Mouse (Mus musculus): ENCODE results near the gene Ppfibp1.
A peak's percentile ranks its signal among the peaks of the same experiment; 100 is the strongest.
"Not testable (repeated sequence)": the region's sequence is repeated elsewhere in the genome, so short reads cannot be mapped to it uniquely, and the experiment has no call there.

Gene Ppfibp1

DNA sequence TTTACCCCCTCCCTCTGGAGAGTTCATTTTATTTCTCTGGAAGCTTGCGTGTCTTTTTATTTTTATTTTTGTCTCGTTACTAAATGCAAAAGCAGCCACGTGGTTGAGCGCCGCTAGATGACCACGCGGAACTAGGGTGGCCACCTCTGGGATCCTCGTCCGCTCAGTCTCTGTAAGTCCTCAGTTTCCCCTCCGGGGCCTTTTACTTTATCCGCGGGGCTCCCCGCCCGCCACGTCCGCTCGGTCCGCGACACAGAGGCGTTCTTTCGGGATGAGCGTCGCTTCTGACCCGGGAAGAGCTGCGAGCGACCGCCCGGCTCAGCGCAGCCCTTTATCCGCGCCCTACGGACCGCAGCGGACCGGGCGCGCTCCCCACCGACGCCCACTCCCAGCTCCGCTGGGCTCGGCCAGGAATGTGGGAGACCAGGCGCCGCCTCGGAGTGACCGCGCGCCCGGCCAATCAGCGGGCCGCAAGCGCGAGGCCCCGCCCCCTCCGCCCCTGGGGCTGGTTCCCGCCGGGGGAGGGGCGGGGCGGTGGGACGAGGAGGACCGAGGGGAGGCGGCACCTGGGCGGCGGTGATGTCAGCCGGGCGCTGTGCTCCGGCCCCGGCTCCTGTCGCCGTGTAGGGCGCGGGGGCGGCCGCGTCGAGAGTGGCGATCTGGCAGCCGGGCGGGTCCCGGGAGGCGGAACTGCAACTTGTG lies at the start of gene Ppfibp1:
Gene Ppfibp1, plus strand, starts transcription at position 530 of the 702 bp plus-strand sequence.
- peak; percentile 27 to 68 for DNase-seq (ENCODE audit: low read depth in 1 of 2, low spot score in 2 of 2)

DNA sequence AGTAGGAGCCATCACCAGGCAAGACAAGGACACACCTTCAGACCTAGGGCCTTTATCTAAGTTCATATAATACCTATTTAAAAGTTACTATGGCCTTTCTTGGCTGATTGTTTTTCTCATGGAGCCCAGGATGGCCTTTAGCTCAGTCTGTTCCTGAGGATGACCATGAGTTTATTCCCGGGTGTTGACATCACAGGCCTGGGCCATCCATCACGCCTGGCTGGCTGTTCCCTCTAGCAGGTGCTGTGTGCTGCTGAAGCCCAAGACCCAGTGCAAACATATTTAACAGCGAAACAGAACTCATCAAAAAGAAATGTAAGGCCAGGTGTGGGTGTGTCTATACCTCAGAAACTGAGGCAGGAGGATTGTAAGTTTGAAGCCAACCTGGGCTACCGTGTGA lies 49.4 kb upstream of the Ppfibp1 start:
- no peak for DNase-seq (ENCODE audit: low read depth in 1 of 2, low spot score in 2 of 2)

DNA sequence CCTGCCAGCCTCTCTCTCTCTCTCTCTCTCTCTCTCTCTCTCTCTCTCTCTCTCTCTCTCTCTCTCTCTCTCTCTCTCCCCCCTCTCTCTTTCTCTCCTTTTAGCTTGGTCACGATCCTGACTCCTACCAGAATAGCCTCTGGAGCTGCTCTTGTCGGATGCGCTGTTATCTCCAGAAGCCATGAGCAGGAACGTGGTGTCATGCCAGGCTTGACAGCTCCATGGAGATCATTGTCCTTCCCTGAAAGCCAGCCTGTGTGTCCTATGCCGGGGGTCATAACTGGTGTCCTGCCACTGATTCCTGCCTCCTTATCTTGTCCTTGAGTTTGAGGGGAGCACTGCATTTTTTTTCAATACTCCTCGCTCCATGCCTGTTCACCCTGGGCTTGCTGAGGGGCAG lies 43.4 kb upstream of the Ppfibp1 start:
- DNase-seq (ENCODE audit: low read depth in 1 of 2, low spot score in 2 of 2): no peak

DNA sequence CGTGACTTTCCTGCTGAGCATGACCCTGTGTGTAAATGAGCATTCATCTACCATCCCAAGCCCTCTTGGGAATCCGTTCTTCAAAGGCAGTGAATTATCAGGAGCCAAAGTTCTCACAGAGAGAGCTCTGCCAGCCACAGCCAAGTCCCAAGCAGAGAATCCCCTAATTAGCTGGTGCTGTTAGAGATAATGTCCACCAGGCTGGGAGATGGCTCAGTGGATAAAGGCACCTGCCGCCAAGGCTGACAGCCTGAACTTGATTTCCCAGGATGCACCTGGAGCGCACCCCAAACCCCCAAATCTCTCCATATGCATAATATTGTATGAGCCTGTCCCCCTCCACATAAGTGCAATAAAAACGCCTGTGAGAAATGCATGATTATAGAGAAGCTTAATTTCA lies 42.9 kb upstream of the Ppfibp1 start:
- DNase-seq (ENCODE audit: low read depth in 1 of 2, low spot score in 2 of 2): no peak

DNA sequence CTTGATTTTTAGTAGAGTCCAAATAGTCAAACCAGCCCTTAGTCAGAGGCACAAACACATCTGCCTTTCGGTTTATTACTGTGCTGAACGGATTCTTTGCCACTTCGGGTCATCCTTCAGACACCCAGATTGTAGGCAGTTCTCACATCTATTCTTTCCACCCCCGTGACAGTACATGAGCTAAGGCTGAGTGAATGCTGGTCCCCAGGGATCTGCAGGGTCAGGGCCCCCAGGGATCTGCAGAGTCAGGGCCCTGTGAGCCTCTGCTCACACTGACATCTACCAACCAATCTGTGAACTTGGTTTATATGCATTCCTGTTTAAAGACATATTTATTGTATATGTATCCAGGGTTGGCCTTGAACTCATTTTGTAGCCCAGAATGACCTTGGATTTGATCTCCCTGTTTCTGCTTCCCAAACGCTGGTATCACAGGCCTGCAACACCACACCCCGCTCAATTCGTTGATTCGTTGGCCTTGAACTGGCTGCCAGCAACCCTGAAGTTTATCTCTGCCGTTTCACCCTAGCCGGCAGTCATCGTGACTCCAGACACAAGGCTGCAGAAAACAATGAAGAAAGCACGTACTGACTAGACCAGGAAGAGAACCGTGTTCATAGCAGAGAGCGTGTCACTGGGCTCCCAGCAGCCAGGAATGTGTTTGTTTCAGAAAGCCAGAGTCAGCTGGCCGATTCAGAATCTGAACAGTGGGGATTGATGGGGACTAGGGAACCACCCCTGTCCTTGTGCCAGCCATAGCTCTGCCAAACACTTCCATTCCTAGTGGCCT lies 42.1 kb upstream of the Ppfibp1 start:
- no peak for DNase-seq (ENCODE audit: low read depth in 1 of 2, low spot score in 2 of 2)

DNA sequence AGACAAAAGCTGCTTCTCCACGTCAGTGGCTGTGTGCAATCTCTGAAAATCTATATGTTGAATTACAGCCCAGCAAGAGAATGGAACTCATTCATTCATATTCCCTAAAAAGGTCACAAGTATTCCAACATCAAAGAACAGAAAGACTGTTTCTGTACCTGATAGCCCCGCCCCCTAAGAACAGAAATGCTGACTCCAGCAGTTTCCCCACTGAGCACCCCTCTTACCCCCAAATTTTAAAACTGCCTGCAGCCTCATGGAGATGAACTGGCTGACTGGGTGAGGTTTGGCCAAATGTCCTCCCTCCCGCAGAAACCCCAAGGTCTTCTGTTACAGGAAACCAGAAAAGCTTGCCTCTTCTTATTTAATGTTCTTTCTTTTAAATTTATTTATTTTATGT lies 40.9 kb upstream of the Ppfibp1 start:
- DNase-seq (ENCODE audit: low read depth in 1 of 2, low spot score in 2 of 2): no peak

DNA sequence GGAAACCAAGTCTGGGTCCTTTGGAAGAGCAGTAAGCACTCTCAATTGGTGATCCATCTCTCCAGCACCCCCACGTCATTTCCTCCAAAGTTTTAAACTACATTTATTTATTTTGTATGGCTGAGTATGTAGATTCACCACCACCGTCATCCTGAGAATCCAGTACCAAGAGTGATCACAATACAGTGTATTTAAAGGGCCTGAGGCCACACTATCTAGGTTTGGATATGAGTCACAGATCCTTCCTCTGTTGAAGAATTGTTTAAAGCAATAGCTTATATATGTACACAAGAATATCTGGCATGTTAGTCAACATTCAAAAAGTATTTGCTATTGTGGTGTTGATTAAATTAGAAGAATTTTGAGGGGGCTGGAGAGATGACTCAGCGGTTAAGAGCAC lies 40.0 kb upstream of the Ppfibp1 start:
- DNase-seq (ENCODE audit: low read depth in 1 of 2, low spot score in 2 of 2): no peak

DNA sequence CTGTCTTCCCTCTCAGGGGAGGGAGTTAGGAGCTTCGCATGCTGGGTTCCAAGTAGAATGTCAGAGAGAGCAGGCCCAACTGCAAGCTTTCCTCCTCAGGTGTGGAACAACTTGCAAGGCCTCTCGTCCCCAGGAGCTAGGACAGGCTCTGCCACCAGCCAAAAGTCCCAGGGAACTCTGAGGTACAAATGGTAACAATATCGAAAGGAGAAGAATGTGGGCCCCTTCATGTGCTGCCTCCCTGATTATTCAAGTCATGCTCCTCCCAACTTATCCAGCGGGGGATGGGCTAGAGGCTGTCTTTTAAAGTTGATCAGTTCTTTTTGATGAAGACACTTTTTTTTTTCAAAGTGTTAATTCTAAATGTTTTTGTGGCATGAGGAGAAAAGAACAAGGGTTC lies 38.2 kb upstream of the Ppfibp1 start, which contains the start of gene Smco2:
Gene Smco2, plus strand, starts transcription at position 55 of the 400 bp plus-strand sequence.
- no peak for DNase-seq (ENCODE audit: low read depth in 1 of 2, low spot score in 2 of 2)

DNA sequence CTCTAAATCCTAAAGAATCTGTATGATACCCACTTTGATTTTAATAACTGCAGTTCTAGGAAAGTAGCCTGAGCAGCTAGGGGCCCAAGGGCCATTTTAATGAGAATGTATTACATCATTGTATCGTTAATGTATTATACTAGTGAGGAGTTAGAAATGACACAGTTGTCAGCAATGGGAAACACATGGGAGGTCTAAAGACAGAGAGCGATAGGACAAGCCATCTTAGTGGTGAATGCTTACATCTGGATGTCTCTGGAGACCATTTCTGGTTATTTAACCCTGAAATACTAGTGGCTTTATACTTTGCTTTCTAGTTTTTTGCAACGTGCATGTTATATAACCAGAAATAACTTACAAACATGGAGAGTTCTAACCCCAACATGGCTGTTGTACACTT lies 36.4 kb upstream of the Ppfibp1 start:
- DNase-seq (ENCODE audit: low read depth in 1 of 2, low spot score in 2 of 2): no peak

DNA sequence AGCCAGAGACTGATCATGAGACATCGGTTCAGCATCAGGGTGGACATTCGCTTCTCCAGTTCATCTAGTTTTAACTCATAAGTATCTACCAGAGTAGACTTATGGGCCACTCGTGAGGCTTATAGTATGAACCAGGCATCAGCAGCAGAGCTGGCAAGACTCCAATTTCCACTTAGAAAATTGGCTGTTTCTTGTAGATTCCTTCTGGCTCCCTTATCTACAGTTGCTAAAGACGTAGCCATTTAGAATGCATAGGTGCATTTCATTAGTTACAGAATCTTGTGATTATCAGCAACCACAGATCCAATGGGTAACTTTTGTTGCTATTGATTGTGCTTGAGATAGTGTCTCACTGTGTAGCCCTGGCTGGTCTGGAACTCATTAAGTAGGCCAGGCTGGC lies 35.5 kb upstream of the Ppfibp1 start:
- no peak for DNase-seq (ENCODE audit: low read depth in 1 of 2, low spot score in 2 of 2)

DNA sequence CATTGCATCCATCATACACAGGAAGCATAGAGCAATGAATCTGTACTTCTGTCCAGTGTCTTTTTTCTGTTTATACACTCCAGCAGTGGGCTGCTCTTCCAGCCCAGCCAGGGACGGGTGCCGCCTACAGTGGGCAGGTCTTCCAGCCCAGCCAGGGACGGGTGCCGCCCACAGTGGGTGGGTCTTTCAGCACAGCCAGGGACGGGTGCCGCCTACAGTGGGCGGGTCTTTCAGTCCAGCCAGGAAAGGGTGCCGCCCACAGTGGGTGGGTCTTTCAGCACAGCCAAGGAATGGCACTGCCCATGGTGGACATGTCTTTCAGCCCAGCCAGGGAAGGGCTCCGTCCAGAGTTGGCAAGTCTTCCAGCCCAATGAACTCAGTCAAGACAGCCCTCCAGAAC lies 33.1 kb upstream of the Ppfibp1 start:
- DNase-seq (ENCODE audit: low read depth in 1 of 2, low spot score in 2 of 2): no peak

DNA sequence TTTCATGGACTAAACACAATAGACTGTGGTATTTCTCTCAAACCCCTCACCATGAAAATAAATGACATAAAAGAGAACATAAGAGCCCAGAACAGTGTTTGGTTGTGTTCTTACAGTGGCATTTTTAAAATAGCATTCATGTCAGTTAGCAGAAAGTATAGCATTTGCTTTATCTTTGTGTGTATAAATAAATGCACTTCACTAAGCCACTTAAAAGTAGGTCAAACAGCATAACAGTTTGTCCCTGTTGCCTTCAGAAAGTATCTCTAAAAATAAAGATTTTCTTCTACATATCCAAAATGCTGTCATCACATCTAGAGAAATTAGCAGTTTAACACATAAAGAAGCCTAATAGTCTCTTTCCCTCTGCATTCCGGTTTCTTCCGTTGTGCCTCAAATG lies 30.9 kb upstream of the Ppfibp1 start:
- no peak for DNase-seq (ENCODE audit: low read depth in 1 of 2, low spot score in 2 of 2)

DNA sequence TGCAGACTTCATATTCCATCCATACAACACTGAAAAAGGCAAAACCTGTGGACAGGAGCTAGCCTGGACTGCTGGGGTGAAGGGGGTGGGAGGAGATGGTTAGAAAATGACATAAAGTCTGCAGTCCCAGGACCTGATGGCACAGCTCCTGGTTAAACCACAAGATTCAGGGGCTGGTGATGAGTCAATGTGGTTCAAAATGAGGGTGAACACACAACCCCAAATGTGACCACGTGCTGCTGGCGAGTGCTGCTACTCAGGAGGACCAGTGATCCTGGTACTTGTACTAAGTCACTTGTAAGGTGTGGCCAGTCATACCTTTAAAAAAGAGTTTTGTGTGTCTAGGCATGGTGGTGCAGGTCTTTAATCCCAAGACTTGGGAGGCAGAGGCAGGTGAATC lies 25.1 kb upstream of the Ppfibp1 start:
- DNase-seq (ENCODE audit: low read depth in 1 of 2, low spot score in 2 of 2): no peak

DNA sequence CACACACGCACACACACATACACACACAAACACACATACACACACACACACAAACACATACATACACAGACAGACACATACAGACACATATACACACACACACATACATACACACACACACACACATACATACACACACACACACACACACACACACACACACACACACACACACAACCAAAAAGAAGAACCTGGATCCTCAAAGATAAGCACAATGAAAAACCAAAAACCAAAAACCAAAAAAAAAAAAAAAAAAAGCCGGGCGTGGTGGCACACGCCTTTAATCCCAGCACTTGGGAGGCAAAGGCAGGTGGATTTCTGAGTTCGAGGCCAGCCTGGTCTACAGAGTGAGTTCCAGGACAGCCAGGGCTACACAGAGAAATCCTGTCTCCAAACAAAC lies 23.9 kb upstream of the Ppfibp1 start:
- not testable (repeated sequence) for DNase-seq (ENCODE audit: low read depth in 1 of 2, low spot score in 2 of 2)

DNA sequence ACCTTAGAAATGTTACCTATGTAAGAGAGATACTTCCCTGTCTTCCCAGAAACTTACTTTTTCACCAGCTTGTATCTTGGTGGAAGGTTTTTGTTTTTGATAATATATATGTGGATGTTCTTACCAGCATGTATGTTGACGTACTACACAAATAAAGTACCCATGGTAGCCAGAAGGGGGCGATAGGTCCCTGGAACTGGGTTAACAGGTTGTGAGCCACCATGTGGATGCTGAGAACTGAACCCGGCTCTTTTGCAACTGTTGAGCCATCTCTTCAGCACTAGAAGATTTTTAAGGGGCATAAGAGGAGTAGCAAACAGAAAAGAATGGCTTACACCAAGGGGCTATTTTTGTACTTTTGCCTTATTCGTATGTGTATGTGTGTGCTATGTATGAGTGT lies 22.6 kb upstream of the Ppfibp1 start:
- no peak for DNase-seq (ENCODE audit: low read depth in 1 of 2, low spot score in 2 of 2)

DNA sequence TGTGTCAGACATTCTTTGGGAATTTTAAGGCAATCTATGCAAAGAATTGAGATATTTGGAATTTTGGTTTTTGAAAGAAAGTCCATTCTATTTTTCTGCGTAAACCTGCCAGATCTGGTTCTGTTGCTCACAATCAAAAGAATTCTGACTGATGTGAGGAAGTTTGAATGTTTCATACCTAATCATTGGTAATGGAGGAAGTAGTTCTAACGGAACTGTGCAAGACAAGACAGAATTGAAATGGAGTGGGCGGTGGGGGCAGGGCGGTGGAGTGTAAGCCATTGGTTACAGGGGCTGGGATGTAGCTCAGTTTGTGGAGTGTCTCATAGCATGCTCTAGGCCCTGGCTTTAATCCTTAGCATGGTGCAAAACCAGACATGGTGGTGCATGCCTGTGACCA lies 16.3 kb upstream of the Ppfibp1 start:
- DNase-seq (ENCODE audit: low read depth in 1 of 2, low spot score in 2 of 2): no peak

DNA sequence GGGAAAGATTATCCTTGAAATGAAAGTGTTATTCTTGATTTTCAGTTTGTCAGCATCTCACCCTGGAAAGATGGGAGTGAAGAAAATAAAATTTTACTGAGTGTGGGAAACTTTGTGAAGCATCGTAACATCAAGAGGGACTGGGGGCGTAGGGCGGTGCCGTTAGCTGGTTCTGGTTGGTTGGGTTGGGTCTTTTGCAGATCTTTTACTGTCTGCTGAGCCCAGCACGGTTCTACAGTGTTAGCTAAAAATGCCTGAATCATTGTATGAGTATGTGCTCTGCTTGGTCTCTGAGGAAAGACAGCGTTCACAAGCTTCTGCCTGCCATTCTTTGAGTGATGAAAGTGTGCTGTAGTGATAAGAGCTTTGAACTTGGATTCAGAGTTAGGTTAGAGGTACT lies 13.9 kb upstream of the Ppfibp1 start:
- DNase-seq (ENCODE audit: low read depth in 1 of 2, low spot score in 2 of 2): no peak

DNA sequence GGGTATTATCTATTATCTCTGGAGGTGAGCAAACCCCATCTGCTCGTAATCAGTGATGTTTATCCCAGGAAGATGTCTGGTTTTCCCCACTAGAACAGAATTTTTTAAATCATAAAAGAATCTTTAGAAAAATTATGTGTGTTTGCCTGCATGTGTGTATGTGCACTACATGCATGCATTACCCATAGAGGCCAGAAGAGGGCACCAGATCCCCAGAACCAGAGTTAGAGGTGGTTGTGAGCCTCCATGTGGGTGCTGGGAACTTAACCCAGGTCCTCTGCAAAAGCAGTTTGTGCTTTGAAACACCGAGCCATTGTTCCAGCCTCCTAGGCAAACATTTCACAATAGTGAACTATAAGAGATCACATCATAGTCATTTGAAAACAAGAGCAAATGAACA lies 11.5 kb upstream of the Ppfibp1 start:
- no peak for DNase-seq (ENCODE audit: low read depth in 1 of 2, low spot score in 2 of 2)

DNA sequence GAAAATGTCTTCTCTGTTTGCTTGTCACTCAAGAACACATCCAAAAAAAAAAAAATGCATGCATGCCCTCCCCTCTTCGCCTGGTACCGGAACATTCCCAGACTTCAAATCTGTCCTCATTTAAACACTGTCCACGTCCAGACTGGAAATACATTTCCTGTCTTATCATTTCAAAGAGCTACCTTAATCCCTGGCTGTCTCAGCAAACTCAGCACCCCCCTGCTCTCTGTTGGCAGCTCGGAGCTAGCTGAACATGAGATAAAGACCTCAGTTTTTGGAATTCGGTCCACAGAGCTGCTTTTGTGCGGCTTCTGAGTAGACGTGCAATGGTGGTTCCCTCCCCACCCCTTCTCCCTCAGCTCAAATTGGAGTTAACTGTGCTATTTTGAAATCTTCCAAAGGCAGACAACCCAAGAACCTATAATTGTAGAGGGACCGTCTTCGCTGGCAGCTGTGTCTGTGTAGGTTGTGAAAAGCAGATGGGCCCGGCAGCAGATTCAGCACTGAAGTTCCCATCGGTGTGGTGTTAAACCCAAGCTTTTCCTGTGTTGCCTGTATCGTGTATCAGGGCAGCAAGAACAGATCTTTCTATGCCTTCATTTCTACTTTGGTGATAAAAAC lies 10.8 kb upstream of the Ppfibp1 start:
- no peak for DNase-seq (ENCODE audit: low read depth in 1 of 2, low spot score in 2 of 2)

DNA sequence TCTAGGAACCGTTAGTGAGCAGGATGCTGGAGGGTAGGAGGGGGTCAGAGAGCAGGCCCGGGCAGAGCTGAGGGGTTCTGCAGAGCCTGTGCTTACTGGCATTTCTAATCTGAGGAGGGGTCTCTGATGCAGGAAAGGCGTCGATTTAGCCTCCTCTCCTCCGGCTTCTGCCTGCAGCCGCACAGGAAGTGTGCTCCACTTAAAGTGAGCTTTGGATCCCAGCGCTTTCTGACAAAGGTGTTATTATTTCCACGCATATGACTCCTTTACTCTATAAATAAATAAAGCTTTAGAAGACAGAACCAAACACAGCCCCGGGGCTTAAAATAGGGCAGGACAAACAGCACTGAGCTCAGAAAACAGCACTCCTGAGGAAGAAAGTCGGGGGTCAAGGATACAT lies 9.4 kb upstream of the Ppfibp1 start:
- no peak for DNase-seq (ENCODE audit: low read depth in 1 of 2, low spot score in 2 of 2)

DNA sequence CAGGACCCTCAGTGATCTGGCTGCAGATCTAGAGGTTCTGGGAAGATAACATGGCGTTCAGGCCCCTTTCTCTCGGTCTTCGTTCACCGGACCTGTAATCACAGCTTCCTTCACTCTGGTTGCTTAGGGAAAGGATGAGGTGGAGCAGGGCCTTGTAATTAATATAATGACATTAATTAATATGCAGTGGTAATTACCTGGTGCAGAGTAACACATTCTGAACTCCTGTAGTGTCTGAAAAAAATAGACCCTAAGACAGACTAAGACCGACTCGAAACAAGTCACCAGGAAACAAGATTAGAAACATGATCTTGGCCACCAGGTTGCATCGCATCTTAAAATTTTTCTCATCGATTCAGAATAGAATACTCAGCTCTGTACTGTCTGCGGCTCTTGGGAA lies 8.4 kb upstream of the Ppfibp1 start:
- DNase-seq (ENCODE audit: low read depth in 1 of 2, low spot score in 2 of 2): no peak

DNA sequence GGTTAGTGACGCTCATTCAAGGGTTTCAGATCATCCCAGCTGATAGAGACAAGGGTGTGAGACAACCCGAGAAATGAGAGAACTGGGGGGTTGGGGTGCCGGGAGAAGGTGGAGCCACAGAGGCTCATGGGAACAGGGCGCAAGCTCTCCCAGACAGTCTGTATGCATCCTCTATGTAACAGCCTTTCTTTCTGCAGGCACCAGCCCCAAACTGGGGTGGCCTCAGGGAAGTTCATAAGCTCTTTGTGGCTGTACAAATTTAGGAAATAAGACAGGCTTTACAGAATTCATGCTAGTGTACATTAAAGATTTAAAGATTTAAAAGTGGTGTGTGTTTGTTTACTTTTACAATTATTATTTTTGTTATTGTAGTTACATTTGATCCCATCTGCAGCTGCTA lies 8.0 kb upstream of the Ppfibp1 start:
- no peak for DNase-seq (ENCODE audit: low read depth in 1 of 2, low spot score in 2 of 2)

All from monocyte, adult 2 months (primary cell).